Mouse (Mus musculus) adrenal gland, adult 18-20 months (tissue): ENCODE measurements around the gene Clec16a. TPM values are rescaled to one million over a fixed set of nuclear protein-coding genes. Genes with fewer than 3 reads are reported as not detected.

ENCODE experiments used
- DNase-seq, 2 experiments: peaks; one replicate each; pipeline ENCODE4 v3.0.0; 2021 to 2022; ENCODE audit warnings: low spot score in 2 of 2
- total RNA-seq, 2 experiments: library from RNA; stranded (reverse); gene quantifications; 1 replicate in 1 of 2; 2 replicates in 1 of 2; pipeline ENCODE4 v1.2.3; 2021

Clec16a gene
- total RNA-seq, 2 experiments from 2014 or later, result 47.4 to 52.2 TPM

GRCm38 (mm10) chr16:10641146-10641545 lies 96.0 kb downstream of the Clec16a start:
- DNase-seq, result no peak

DNA sequence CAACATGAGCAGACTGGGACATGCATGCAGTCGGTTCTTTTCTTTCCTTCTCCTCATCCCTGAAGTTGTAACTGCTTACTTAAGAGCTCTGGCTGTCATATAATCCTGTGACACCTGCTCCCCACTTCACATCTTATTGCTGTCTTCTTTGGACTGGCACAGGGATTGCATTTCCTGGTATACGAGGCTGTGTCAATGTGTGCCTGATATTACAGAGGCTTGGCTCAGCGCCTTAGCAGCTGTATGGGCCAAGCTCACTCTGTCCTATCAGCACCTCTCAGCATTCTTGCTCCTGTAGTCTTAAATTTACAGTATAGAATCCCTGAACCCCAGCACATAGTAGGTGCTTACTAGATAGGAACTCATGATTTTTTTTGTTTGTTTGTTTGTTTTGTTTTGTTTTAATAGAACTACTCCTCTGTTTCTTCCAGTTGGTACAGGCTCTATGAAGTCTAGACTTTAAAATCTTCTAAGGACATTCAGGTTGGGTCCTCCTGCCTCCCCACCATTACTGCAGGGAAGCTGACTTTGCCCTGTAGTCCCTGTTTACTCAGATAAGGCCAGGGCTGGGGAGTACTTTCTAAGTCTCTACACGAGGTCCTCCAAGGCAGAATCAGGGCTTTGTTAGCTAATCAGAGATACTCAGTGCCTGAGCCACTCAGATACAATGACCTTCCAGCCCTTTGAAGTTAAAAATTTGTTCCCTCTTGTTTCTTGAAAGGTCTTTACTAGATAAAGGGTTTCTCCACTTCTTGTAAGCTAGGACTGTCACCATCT lies 97.9 kb downstream of the Clec16a start:
- no peak for DNase-seq

GRCm38 (mm10) chr16:10644238-10644637 lies 99.1 kb downstream of the Clec16a start:
- DNase-seq, result no peak

DNA sequence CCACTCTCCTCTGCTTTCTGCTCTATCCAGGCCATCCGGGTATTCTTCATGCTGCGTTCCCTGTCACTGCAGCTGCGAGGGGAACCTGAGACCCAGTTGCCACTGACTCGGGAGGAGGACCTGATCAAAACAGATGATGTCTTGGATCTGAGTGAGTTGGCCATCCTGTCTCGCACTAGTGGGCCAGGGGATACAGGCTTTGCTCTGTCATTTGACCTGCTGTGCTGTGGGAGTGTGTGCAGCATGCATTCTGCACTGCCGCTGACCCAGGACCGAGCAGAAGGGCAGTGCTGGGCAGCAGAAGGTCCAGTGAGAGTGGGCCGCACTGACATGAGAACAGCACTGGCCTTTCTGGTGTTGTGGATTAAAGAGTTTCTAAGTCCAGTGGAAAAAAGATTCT lies 99.6 kb downstream of the Clec16a start:
- no peak for DNase-seq

DNA sequence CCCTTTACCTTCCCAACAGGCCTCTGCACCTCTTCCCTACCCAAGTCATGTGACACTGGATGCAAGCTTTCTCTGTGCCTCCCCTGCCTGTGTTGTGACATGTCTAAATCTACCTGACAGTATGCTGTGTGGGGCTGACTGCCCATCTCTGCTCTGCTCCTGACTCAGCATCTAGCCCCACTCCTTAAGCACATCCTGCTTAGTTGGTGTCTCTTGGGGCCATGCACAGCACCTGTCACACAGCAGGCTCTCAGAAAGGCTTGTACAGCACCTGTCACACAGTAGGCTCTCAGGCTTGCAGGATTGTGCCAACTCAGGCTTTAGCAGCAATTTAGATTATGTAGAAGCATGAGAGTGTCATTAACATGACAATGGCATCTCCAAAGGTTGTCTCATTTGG lies 106.7 kb downstream of the Clec16a start:
- no peak for DNase-seq

- DNase-seq, result no peak
Observed at GRCm38 (mm10) chr16:10652935-10653334, 107.8 kb downstream of the Clec16a start.

DNA sequence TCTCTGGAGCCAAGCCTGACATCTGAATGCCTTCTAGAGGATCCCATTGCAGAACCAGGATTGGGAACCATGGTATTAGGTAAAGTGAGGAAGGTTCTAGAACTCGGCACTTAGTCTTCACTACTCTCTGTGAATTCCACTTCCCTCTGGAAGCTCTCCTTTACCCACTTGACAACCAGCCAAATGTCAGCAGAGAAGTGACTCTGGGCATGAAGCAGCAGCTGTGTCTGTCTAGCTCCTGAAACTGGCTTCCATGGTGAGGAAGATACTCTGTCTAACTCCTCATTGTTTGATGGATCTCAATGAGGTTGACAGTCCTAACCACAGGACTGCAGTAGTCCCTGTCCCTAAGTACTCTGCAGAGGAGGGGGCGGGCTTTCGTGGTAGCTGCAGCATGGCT lies 110.1 kb downstream of the Clec16a start:
- DNase-seq, result no peak

GRCm38 (mm10) chr16:10655926-10656325 lies 110.8 kb downstream of the Clec16a start:
- no peak for DNase-seq

DNA sequence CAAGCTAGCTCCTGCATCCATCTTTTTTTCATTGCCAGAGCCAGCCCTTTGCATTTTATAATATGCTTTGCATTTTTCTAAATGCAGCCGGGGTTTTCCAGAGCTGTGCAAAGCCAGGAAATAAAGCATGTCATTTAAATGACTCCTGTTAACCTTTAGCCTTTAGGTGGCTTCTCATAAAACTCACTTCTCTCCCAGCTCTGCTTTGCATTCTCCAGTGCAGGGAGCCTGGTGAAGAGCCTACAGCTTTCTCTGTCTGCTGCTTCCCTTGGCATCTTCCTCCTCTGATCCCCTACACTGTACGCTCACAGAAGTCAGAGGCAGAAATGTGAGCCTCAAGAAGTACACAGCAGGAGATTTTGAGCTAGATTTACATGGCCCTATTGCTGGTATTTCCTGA lies 111.3 kb downstream of the Clec16a start:
- DNase-seq, result no peak

- no peak for DNase-seq
Observed at GRCm38 (mm10) chr16:10656939-10657338, 111.8 kb downstream of the Clec16a start.

GRCm38 (mm10) chr16:10659211-10659610 lies 114.1 kb downstream of the Clec16a start:
- DNase-seq, result no peak

DNA sequence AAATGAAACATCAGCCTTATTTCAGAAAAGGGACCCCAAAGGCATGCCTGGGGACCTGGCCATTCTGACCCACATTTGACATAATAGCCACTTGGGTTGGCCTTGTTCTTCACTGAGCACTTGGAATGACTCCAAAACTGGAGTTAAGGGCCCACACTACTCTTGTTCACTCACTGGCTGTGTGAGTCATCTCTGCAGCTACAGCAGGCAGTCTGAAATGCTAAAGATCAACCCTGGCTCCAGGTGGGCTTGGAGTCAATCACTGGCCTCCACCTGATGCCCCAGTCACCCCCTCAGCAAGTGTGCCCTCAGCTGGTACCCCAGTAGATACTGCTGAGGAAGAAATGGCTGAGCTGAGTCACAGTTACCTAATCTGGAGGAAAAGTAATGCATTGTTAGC lies 115.4 kb downstream of the Clec16a start:
- DNase-seq, result no peak

DNA sequence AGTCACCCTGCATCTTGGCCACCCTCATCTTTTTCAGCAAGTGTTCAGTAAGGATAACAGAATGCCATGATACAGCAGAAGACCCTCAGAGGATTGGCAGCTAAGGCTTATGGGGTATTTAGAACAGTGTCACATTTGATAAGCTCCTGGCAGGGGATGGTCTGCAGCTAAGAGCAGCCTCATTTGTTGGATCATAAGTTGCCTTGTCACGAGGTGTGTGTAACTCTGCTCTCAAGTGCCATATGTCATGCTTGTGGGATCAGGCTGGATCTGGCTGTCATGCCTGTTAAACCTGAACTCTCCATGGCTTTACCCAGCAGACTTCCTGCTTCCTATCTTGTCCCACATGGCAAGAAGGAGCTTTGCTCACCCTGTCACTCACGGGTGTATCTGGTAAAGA lies 116.2 kb downstream of the Clec16a start:
- no peak for DNase-seq

DNA sequence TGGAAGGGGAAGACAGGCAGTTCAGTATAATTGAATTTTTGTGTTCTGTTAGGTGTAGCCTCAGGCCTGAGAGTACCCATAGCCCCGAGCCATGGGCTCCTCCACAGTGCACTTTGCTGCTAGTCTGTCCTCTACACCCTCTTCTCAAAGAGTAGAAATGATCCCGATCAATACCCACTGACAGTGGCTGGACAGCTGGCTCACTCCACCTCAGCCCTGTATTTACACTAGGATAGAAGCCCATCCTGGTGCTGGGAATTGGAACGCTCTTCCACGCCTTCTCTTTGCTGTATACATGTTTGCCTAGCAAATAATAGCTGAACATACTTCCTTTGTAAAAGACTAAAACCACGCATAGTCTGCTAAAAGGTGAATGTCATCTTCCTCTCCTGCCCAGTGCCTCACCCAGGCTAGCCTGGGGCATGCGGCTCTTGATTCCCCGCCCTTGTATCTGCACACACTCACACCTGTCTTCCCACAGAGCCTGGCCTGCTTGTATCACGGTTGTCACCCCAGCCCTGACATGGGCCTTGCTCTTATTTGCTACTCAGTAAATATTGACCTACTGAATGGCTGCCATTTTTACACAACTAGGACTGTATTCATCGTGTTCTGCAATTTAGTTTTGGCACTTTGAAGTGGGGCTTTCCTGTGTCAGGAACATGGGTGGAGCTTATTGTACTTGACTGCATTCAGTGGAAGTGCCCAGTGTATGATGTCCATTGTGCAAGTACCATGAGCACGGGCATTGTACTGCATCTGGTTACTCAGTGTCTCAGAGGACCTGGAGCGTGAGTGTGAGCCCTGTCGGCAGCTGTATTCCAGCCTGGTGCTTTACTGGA lies 119.0 kb downstream of the Clec16a start:
- DNase-seq, result no peak

DNA sequence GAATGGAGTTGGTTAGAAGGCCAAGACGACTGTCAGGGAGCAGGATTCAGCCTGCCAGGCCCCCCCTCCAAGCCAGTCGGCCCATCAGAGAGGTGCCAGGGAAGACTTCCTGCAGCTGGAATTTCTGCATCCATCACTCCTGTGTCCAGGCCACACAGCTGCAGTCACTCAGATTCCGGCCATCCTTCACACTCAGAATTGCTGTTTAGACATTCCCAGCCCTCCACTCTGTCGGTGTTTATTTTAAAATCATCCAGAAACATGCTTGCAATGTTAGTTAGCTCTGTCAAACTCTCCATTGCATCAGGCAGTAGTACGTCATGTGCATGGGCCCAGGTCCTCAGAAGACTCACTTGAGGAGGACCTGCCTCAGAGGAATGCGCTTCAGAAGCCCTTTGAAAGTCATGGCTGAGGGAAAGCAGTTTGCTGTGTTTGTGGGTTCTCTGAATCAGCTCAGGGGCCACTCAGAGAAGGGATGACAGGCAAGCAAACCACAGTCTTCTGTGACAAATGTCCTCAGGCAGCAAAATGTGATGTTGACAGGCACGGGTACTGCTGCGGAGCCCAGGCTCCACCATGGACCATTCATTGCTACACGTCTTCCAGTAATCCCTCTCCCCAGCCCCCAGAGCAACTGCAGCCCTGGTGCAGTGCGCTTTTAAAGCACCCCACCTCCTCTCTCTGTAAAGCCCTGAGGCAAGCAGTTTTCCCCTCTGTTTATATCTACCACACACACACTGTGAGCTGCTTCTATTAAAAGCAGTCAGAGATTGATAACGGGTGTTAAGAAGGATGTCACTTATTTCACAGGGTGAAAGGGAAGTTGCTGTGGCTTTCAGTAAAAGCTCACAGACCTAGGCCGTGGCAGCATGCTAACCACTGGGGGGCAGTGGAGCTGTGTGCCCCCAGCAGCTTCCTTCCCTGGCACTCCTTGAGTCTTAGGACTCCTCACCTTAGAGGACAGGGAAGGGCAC lies 120.1 kb downstream of the Clec16a start:
- no peak for DNase-seq

DNA sequence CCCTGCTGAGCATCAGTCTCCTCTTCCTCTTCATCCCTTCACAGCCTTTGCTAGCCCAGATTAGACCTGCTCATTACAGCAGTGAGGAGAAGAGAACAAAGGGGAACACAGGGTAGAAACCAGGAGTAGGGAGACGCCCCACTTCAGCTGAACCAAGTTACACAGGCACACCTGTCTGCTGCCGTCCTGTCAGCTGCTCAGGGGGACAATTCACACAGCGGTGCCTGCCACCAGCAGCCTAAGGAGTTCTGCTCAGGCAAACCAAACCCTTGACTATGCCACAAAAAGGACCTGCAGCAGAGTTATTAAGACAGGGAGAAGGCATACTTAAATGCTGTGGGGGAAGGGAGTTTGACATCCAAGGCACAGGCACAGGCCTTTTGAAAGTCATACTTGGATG lies 121.6 kb downstream of the Clec16a start:
- DNase-seq, result no peak

- DNase-seq, result no peak
Observed at GRCm38 (mm10) chr16:10668453-10668852, 123.3 kb downstream of the Clec16a start.

- DNase-seq, result no peak
Observed at GRCm38 (mm10) chr16:10668991-10669703, 124.0 kb downstream of the Clec16a start.

DNA sequence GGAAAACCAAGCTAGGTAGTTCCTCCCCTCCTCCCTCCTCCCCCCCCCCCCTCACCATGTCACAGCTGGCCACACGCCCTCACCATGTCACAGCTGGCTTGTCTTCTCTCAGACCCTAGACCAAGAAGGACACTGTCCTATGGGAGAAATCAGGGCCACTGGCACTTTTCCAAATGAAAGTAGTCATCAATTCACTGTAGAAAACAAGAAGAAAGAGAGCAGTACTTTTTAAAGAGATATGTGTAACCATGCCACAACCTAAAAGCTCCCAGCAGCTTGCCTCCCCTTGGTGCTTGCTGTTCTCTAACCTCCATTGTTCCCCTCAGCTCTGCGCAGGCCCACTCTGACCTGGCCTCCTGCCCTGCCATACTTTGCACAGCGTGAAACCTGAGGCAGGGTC lies 124.8 kb downstream of the Clec16a start:
- DNase-seq, result no peak

- no peak for DNase-seq
Observed at GRCm38 (mm10) chr16:10672490-10672889, 127.4 kb downstream of the Clec16a start.

DNA sequence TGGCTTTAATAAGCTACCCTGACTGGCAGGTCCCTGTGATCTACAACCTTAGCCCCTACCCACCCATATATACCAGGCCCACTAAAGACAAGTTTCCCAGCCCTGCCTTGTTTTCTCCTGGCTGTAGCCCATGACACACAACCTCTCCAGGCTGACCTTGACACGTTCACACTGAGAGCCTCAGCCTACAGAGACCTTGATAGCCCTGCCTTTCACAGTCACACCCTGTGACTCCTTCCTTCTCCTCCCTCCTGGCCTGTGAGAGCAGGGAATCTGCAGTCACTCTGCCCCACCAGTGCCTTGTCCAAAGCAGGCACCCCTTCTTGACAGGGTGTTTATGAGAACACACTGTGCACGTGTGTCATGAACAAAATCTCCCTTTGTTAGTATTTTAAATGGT lies 128.9 kb downstream of the Clec16a start:
- peak in 1 of 2 experiments; percentile 37 for DNase-seq
